Mouse (Mus musculus) gastrocnemius, adult 18-20 months (tissue): ENCODE measurements at regions not wholly inside any gene's neighbourhood (a gene's known extent, or its start where the extent isn't known, plus 50 kb on each side); places are given as distances from the start of the nearest gene placed in this dataset.

Experiments
- DNase-seq: peaks from one replicate; pipeline ENCODE4 v3.0.0; 2021; ENCODE audit warnings: low spot score

GRCm38 (mm10) chr14:106365624-106366118, 259.7 kb downstream of the Trim52 start:
- DNase-seq: peak; percentile 24

- no peak for DNase-seq
Measured at GRCm38 (mm10) chr14:106373451-106373850, 267.5 kb downstream of the Trim52 start.

- DNase-seq: no peak
Measured at GRCm38 (mm10) chr14:106379645-106380044, 273.6 kb downstream of the Trim52 start.

GRCm38 (mm10) chr14:106387671-106388070, 281.7 kb downstream of the Trim52 start:
- DNase-seq: peak; percentile 50

GRCm38 (mm10) chr14:106390546-106390945, 284.5 kb downstream of the Trim52 start:
- DNase-seq: no peak

- DNase-seq: no peak
Measured at GRCm38 (mm10) chr14:106393978-106394377, 288.0 kb downstream of the Trim52 start.

GRCm38 (mm10) chr14:106412917-106413558, 307.0 kb downstream of the Trim52 start:
- no peak for DNase-seq

- DNase-seq: peak; percentile 15
Measured at GRCm38 (mm10) chr14:106424714-106425113, 318.7 kb downstream of the Trim52 start.

- DNase-seq: peak; percentile 15
Measured at GRCm38 (mm10) chr14:106428594-106428993, 322.6 kb downstream of the Trim52 start.

- peak; percentile 73 for DNase-seq
Measured at GRCm38 (mm10) chr14:106439282-106439681, 333.3 kb downstream of the Trim52 start.

- DNase-seq: no peak
Measured at GRCm38 (mm10) chr14:106489074-106489473, 383.1 kb downstream of the Trim52 start.

- DNase-seq: no peak
Measured at GRCm38 (mm10) chr14:106491389-106491788, 385.4 kb downstream of the Trim52 start.

- peak; percentile 56 for DNase-seq
Measured at GRCm38 (mm10) chr14:106500344-106501135, 394.5 kb downstream of the Trim52 start.

GRCm38 (mm10) chr14:106506921-106507320, 400.9 kb downstream of the Trim52 start:
- DNase-seq: no peak

GRCm38 (mm10) chr14:106518552-106519358, 412.8 kb downstream of the Trim52 start:
- no peak for DNase-seq

GRCm38 (mm10) chr14:106520808-106521207, 414.8 kb downstream of the Trim52 start:
- DNase-seq: no peak

- DNase-seq: no peak
Measured at GRCm38 (mm10) chr14:106550150-106550549, 444.2 kb downstream of the Trim52 start.

GRCm38 (mm10) chr14:106579281-106579680, 473.3 kb downstream of the Trim52 start:
- no peak for DNase-seq

- DNase-seq: no peak
Measured at GRCm38 (mm10) chr14:106581886-106582285, 475.9 kb downstream of the Trim52 start.

- no peak for DNase-seq
Measured at GRCm38 (mm10) chr14:106593352-106593751, 487.4 kb downstream of the Trim52 start.

- no peak for DNase-seq
Measured at GRCm38 (mm10) chr14:106593980-106594379, 488.0 kb downstream of the Trim52 start.

GRCm38 (mm10) chr14:106607041-106607440, 501.0 kb downstream of the Trim52 start:
- no peak for DNase-seq
